Mouse (Mus musculus) lung, postnatal 10 days (tissue): ENCODE measurements at regions not wholly inside any gene's neighbourhood (a gene's known extent, or its start where the extent isn't known, plus 50 kb on each side); places are given as distances from the start of the nearest gene placed in this dataset.

ENCODE experiments used
- DNase-seq: peaks from one replicate; pipeline ENCODE4 v3.0.0; 2021

DNA sequence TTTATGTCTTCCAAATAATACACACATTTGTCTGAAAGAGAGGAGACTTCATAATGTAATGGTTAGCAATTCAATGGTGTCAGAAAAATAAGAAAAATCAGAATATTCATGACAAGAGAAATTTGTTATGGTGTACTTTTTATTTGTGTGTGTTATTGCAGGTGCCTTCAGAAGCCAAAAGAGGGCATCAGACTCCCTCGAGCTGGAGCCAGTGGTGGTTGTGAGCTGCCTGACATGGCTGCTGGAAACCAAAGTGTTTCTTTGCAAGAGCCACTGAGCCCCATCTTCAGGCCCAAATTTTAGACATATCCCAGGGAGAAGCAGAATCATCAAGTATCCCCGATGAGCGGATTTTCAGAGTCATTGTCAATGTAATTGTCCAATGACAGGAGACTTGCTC is 81.9 kb downstream of the Tm2d3 start:
- DNase-seq, result no peak

DNA sequence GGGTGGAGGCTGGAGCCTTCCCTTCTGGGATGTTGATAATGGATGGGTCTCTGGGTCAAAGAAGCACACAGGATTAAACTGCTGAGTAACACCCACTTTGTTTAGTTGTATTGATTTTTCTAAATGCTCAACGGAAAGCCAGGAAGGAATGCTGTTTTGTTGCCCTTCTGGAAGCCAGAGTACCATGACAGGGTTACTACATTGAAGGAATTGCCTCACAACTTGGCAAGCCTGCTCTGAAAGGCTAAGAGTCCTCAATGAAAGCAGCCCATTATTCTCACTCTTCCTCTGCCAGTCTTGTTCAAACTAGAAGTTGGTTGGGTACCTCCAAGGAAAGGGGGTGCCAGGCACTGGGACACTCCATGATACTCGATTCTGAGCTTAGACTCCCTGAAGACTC is 83.0 kb downstream of the Tm2d3 start:
- peak; percentile 28 for DNase-seq

DNA sequence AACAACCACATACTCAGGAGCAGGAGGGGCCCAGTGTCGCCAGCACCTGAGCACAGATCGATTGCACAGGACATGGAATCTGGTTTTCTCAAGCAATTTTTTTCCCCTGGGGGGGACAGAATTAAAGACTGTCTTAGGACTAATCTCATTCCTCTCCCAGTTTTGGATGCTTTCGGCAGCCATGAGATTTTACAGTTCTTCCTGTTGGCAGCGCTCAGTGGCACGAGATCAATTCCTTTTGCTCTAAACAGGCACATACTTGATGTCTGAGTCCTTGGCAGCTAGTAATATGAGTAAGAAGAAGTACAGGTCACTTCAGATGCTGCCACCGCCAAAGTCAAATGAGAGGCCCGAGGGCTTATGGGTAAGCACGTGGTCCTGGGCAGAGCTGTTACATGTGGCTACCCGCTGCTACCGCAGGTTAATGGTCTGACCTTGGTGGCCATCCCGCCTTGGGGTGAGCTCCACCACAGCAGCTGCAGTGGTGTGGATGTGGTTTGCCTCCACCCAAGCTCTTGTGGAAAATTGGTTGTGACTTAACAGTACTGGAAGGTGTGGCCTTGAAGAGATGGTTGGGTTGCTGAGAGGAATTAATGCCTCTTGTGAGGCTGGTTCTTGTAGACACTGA is 83.5 kb downstream of the Tm2d3 start:
- no peak for DNase-seq

DNA sequence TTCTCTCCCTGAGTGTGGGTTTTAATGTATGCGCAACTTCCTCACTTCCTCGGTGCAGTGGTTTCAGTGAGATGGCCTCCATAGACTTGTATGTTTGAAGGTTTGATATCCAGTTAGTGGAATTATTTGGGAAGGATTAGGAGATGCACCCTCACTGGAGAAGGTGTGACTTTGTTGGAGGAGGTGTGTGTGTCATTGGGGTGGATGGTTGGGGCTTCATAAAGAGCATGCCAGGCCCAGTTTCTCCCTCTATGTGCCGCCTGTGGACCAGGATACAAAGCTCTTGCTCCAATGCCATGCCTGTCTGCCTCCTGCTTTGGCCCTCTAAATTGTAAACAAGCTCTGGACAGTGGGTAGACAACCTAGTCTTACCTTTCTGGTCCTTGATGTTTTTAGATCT is 84.0 kb downstream of the Tm2d3 start:
- no peak for DNase-seq

DNA sequence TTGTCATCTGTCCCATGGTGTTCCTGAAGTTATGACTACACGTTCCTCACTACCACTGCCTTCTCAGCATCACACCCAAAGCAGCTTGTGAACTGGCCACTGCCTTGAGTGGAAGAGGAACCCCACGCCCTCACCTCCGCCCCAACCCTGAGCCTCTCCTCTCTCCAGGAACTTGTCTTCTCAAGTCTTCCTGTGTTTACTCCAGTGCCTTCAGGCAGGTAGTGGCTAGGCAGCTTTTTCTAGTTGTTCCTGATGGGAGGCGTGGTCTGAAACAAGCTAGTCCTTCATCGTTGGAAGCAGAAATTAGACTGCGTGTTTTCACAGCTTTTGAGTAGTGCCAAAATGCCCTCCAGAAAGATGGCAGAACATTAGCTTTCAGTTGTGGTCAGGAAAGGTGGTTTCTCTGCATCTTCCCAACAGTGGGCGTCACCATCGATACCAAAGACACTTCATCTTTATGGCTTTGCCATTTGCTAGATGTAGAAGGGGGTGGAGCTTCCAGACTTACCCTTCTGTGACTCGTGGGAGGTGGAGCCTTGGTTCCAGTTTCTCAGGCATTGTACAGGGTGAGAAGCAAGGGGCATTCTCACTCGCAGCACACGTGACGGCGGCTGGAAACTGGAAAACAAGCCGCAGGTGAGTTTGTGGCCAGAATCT is 81.7 kb upstream of the Pcsk6 start:
- peak; percentile 31 for DNase-seq

DNA sequence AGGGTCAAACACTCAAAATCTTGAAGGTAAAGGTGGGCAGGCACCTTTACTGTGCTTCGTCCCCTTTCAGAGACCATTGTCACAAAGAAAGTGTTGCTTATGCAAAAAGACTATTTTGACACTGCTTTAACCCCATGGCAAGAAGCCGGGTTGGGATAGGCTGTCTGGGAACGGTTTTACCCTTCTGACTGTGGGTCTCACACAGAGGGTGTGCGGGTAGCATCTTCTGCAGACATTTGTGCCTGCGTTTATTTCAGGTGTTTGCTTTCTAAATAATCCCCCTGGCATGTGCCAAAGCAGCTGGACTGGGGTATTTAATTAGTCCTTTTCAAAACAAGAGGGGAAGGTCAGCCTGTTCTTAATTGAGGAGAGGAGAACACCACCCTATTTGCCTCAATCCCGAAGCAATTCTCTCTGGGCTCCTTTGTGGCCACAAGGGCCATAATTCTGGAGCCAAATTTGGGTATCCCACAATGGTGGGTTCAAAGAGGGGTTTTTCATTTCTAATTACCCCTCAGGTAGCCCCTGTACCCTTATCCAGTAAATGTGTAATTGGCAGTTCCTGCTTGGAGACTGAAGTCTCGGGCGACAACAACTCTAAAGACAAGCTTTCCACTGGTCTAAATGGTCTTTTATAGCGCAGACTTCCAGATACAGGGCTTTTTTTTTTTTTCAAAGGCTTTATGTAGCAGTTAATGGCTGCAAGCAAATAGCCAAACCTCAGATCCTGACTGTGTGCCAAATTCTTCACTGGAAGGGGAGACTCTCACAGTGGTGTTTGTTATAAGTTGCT is 80.8 kb upstream of the Pcsk6 start:
- DNase-seq, result no peak

DNA sequence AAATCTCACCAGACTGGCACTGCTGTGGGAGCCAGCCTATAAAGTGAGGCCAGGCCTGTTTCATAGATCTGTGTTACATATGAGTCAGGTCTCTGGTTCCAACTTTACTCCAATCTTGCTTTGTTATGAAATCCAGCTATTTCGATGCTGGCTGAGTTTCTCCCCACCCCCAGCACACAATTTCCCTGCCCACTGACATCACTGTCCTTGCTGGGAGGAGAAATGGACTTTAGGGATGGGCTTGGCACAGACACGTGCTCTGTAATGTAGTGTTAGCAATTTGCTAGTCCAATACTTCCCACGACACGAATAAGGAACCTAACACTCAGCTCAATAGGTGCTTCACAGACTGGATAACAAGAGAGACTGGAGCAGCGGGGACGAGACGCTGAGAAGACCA is 79.5 kb upstream of the Pcsk6 start:
- peak; percentile 67 for DNase-seq

DNA sequence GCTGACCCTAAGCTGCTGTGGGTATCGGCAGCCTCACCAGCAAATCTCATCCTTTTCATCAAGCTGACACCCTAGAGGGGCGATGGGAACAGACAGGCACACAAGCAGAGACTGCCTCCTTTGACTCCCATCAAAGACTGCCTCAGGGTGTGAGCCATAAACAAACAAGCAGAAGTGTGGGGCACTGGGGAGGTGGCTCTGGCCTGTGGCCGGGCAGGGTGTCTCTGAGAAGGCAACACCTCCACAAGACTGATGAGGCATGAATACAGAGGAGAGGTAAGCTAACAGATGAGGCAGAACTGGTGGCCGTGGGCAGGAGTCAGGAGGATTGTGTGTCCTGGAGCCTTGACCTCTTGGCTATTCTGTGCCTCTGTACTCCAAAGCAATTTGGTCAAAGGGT is 77.8 kb upstream of the Pcsk6 start:
- DNase-seq, result no peak

DNA sequence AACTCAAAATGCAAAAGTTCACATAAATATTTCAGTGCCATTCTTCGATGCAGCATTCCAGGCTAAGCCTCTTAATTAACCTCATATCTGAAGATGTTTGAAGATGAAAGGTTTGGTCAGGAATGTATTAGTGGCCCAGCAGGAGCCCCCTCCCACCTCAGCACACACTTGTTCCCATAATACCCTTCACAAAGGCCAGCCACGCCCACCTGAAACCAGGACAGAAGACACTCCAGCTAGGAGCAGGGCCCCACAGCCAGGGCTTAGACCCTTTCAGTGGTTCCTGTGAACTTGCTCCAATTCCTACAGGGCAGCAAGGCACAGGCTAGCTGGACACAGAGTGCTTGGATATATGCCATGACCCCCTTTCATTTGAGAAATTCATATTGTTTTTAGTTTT is 74.6 kb upstream of the Pcsk6 start:
- DNase-seq, result no peak

DNA sequence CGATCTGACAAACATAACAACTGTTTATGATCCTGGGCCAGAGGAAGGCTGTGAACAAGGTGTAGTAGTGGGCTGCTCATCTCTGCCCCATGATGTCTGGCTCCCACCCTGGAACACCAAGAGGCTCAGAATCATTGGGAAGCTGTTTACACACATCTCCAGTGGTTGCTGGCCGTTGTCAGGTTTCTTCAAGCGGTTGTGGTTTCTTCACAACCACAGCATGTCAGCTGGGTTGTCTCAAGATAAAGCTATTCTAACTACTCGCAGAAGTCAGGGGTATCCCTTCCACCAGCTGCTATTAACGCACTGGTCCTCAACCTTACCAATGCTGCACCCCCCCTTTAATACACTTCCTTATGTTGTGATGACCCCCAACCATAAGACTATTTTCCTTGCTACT is 73.7 kb upstream of the Pcsk6 start:
- no peak for DNase-seq

DNA sequence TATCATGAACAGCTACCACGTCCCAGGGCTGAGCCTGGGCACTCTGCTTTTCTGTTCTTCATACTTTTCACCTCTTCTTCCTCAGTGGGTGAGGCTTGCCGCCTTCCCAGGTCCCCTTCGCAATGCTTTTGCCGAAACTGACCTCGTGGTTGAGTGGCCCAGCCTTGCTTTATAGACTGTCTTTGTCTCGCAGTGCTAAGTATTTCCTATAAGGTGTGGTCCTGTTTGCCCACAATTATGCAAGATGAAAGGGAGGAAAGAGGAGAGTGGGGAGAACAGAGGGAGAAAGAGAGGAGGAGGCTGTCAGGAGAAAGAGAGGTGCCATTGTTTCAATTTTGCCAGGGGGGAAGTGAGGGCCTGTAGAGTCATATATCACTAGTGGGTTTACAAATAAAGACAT is 71.3 kb upstream of the Pcsk6 start:
- no peak for DNase-seq

DNA sequence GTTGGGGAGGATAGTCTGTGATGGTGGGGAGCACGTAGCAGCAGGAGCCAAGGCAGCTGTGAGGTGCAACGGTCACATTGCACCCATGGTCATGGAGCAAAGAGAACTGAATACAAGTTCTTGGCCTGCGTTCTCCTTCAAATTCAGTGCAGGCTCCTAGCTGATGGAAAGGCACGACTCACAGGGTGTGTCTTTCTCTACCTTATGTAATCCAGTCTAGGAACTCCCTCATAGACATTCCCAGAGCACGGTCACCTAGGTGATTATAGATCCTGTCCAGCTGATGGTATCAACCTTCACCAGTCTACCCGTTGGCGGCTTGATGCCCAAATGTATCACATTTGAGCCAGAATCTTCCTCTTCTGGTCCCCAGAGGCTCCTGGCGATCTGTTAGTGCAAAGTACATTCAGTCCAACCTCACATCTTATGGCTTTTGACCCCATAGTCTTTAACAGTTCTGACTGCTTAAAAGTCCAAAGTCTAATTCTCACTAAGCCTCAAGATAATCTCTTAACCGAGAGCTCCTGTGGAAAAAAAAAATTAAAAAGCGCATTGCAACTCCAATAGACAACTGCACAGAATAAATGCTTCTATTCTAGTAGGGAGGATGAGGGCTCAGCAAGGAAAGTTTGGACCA is 69.2 kb upstream of the Pcsk6 start:
- no peak for DNase-seq

DNA sequence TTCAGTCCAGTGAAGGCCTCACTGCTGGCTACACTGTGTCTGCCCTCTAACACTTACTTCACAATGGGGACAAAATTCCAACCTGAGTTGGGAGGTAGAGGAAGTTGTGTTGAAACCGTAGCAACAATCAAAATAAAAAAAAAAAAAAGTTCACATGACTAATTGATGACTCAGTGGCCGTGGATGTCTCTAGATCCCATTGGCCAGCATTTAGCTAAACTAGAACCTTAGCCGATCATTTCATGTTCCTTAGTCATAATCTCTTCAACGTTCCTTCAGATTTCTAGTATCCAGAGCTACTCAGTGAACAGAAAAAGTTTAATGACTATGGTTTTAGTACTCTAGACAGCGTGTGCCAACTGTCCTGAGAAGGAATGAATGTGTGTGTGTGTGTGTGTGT is 59.2 kb upstream of the Pcsk6 start:
- no peak for DNase-seq

DNA sequence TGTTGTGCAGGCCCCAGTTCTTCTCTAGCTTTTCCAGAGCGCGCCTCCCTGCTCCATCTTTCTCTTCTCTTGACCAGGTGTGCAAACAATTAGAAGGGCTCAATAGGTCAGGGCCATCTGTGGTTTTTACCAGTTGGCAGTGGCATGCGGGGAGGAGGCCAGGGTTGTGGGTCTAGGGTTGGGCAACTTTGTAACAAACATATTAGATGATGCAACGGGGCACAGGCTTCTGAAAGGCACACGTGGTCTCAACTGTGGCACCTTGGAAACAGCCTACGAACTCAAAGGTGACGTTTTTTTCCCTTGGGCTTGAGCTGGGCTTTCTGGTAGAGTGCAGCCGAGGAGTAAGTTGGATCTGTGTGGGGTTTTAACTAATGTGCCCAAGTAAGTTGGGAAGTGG is 58.7 kb upstream of the Pcsk6 start:
- DNase-seq, result peak; percentile 42

DNA sequence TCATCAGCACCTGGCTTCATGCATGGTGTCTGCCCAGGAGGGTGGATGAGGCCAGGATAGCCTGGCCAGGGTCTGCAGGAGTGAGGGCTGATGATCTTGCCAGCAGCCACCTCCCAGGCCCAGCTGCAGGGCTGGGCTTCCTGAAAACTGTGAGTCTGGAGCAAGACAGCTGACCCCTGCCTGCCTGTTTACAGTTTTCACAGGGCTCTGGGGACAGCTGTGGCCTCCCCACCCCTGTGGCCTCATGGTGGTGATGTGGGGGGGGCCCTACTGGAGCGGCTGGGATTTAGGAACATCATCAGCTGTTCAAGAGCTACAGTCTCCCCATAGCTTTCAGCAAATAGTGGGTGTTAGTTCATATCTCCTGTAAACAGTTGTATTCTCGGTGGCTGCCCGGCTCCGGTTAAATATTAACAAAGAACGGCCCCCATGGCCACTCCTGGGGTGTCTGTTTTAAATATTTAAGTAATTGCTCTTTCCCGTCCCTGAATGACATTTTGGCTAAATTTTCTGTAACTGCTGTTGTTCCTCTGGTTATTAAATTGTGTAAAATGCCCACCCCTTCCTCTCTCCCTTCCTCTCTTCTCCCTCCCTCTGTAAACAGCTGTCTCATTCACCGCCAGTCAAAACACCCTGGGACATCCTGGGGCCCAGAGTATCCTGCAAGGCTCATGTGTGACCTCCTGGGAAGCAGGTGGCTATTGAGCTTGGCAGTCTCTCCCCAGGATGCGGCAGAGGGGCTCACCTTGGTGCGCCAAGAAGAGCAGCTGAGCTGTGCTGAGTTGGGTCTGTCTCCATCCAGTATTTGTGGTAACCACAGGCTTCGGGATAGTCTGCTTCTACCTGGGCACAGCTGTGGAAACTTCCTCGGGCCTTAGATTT is 57.9 kb upstream of the Pcsk6 start:
- peak; percentile 71 for DNase-seq
